Mouse (Mus musculus): ENCODE results near the gene Zfy1. TPM values are rescaled to one million over a fixed set of nuclear protein-coding genes. Genes with fewer than 3 reads are reported as not detected.

The Zfy1 gene
- not detected in 2 replicates for polyA plus RNA-seq (2021; fragmentation: Nextera tagmentation)
- long read RNA-seq, experiment 1: 0 reads
- long read RNA-seq, experiment 2: 0 reads

DNA sequence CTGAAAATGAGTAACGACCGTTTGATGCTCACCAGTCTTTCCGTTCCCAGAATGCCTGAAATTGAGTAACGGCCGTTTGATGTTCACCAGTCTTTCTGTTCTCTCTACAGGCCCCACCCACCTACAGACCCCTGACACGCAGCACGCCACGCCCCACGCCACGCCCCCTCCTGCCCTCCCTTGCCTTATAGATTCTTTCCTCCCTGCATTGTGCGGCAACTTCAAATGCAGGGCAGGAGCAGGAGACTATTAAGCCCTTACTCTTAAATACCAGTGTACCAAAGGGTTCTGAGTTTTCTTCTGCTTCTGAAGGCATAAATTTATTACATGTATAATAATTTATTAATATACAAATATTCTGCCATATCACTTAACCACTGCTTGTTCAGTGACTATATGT lies at the start of gene Zfy1:
TSS of gene Zfy1 (minus strand) at position 101 of the 400 bp plus-strand sequence.

DNA sequence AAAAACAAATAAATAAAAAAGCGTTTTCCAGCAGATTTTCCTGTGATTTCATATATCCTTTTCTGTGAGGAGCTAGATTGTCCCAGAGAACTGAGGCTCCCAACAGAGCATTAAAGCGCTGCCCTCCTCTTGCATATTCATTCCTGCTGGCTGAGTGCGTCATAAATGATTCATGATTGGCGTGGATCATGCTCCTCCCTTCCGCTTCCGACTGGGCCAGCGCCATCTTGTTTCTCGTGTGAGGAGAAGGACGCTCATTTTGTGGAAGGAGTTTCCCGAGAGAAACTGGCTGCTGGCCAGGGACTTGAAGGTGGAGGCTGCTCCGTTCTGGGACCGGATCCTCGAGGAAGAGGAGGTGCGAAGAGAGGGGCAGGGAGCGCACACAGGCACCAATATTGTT lies 21.2 kb upstream of the Zfy1 start, which contains the start of gene Uba1y:
TSS of gene Uba1y (plus strand) at position 254 of the 400 bp plus-strand sequence.

Other genes starting within 250 kb of the Zfy1 start
- not detected in 2 replicates for gene Uba1y, start 21.2 kb upstream of the Zfy1 start, polyA plus RNA-seq (2021; fragmentation: Nextera tagmentation)
- gene Kdm5d, start 100.4 kb upstream of the Zfy1 start, polyA plus RNA-seq (2021; fragmentation: Nextera tagmentation): not detected in 2 replicates
- not detected in 2 replicates for gene Eif2s3y, start 213.1 kb upstream of the Zfy1 start, polyA plus RNA-seq (2021; fragmentation: Nextera tagmentation)